Mouse (Mus musculus): ENCODE measurements around the gene Zeb2.

Gene Zeb2

DNA sequence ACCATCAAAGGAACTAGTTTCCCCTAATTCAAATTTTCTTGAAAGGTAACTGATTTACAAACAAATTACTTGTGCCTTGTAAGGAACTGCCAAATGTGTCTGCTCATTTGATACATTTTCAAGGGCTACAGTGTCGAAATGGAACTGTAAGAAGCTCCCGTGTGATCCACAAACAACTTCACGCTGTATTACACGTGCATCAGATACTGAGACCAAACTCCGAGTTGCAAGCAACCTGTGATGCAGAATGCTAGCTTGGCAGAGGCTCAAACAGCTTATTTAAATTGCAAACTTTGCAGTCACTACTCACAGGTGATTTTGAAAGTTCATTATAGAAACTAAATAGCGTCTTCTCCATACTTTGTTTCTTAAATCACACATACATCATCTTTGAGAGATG lies 55.1 kb downstream of the Zeb2 start:
- DNase-seq (ENCODE audit: low read depth, low spot score), result no peak

- no peak for DNase-seq (ENCODE audit: low read depth, low spot score)
These were observed 56.4 kb downstream of the Zeb2 start for GRCm38 (mm10) chr2:45060768-45061167.

GRCm38 (mm10) chr2:45060202-45060601 lies 57.0 kb downstream of the Zeb2 start:
- no peak for DNase-seq (ENCODE audit: low read depth, low spot score)

- no peak for DNase-seq (ENCODE audit: low read depth, low spot score)
These were observed 57.6 kb downstream of the Zeb2 start for GRCm38 (mm10) chr2:45059599-45059998.

DNA sequence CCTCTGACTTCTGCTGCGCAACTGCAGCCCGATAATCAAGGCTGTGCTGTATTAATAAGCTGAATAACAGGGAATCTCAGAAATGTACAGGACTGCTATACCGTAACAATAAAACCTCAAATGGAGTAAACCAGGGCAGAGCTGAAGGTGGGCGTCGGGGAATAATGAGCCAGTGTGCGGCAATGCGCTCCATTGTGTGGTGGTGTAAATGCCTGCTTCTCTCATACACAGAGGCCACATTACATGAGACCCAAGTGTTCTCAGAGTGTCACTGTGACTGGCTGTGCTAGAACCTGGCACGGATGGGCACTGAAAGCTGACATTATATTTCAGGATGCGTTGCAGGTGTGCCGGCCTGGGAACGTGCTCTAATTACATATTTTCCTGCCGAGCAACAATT lies 58.2 kb downstream of the Zeb2 start:
- no peak for DNase-seq (ENCODE audit: low read depth, low spot score)

DNA sequence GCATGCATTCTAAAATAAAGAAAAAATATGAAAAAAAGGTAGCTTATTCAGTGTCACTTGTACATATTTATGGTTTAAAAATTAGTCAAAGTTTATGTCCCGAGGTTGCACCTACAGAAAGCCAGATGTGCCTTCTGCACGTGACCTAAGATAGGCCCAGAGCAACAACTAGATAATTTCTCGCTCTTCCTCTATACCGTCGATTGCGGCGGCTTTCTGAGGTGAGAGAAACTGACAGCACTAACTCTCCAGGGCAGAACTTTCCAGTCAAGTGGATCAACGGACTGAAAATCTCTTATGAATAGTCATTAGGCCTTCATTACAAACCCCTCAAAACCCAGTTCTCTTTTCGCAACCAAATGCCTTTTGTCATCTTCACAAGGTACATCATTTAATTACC lies 59.0 kb downstream of the Zeb2 start:
- no peak for DNase-seq (ENCODE audit: low read depth, low spot score)

DNA sequence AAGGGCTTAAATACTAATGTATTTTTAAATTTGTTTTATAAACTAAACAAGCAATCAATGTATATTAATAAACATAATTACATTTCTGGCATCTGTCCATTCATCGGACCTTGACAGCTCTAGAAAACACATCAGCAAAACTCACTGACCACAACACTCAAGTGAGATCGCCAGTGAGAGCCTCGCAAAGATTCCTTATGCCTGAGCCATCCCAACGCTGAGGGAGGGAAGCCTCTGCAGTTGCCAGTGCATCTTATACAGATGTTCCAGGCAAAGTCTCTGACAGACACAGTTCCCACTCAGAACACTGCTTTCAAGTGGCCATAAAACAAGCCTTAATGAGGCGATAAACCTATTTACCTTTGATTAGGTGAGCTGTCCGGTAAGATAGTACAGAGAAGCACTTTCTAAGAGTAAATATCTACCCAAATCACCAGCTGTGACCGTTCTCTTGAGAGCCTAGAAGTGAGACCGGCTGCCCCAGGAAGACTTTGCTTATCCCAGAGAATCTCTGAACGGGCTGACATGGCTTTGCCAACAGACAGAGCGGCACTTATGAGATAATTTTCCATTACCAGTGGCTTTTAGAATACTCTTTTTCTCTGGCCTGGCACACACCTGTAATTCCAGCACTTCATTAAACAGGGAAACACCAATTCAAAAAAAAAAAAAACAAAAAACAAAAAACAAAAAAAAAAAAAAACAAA lies 60.2 kb downstream of the Zeb2 start:
- DNase-seq (ENCODE audit: low read depth, low spot score), result no peak

- no peak for DNase-seq (ENCODE audit: low read depth, low spot score)
These were observed 61.3 kb downstream of the Zeb2 start for GRCm38 (mm10) chr2:45055926-45056325.

GRCm38 (mm10) chr2:45055034-45055615 lies 62.1 kb downstream of the Zeb2 start:
- no peak for DNase-seq (ENCODE audit: low read depth, low spot score)

DNA sequence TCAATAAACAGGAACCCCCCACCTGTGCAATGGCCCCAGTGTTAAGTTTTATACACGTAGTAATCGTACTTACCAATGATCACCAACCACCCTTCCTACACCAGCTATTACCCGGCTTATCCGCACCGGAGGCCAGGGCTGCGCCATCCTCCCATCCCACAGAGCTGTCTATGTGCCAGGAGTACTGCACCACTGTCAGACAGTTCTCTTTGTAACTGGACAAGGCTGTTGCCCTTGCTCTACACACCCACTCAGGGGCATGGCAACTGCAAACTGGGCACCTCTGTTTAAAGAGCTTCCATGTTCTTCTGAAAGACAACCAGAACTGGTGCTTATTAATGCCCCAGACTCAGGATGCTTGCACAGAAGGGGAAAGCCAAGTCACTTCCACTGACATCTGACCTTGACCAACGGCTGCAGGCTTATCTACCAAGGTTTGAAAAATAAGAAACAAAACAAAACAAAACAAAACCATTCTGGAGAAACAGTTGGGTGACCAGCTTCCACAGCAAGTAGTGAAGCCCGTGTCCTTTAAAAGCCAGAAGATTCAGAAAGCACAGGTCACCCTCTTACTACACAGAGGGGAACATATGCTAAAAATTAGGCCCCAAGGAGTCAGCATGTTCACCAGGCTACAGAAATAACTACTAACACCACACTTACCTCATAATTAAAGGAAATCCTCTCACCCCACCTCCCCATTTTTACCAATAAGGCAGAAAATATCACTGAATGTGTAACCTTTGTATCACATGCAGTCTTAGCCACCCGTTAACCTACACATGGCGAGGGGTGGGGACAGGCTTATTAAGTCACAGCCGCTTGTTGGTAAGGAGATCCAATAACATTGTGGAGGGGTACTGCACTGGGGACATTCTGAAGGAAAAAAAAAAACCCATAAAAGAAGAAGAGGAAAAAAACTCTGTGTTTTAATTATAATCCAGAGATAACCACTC lies 62.8 kb downstream of the Zeb2 start:
- no peak for DNase-seq (ENCODE audit: low read depth, low spot score)

GRCm38 (mm10) chr2:45052587-45052986 lies 64.6 kb downstream of the Zeb2 start:
- DNase-seq (ENCODE audit: low read depth, low spot score), result no peak

GRCm38 (mm10) chr2:45051321-45051720 lies 65.9 kb downstream of the Zeb2 start:
- no peak for DNase-seq (ENCODE audit: low read depth, low spot score)

GRCm38 (mm10) chr2:45049923-45050322 lies 67.3 kb downstream of the Zeb2 start:
- DNase-seq (ENCODE audit: low read depth, low spot score), result no peak

GRCm38 (mm10) chr2:45049279-45049678 lies 67.9 kb downstream of the Zeb2 start:
- DNase-seq (ENCODE audit: low read depth, low spot score), result no peak

- DNase-seq (ENCODE audit: low read depth, low spot score), result no peak
These were observed 76.4 kb downstream of the Zeb2 start for GRCm38 (mm10) chr2:45040706-45041312.

- DNase-seq (ENCODE audit: low read depth, low spot score), result no peak
These were observed 77.7 kb downstream of the Zeb2 start for GRCm38 (mm10) chr2:45039503-45039902.

DNA sequence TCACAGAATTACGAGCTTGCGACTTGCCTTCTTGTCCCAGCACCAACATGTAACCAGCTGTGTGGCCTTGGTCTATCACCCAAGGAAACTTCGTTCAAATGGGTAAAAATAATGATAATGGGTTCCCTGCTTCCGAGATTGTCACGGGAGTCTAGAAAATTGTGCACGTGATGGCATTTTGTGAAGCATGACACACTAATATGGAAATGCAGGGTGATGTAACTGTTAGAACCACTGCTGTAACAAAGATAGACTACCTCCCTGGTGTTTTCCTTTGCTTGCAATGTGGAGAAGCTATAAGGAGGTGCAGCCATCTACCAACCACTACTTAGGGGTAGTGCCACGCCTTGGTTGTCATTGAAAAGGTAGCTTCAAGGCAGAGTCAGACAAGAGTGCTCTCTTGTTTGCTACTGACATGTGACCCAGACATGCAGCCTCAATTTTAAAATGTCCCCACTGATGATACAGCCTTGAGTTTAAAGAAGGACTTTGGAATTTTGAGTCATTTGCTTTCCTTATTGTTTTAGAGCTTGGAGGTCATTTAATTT lies 89.0 kb downstream of the Zeb2 start:
- DNase-seq (ENCODE audit: low read depth, low spot score), result no peak

DNA sequence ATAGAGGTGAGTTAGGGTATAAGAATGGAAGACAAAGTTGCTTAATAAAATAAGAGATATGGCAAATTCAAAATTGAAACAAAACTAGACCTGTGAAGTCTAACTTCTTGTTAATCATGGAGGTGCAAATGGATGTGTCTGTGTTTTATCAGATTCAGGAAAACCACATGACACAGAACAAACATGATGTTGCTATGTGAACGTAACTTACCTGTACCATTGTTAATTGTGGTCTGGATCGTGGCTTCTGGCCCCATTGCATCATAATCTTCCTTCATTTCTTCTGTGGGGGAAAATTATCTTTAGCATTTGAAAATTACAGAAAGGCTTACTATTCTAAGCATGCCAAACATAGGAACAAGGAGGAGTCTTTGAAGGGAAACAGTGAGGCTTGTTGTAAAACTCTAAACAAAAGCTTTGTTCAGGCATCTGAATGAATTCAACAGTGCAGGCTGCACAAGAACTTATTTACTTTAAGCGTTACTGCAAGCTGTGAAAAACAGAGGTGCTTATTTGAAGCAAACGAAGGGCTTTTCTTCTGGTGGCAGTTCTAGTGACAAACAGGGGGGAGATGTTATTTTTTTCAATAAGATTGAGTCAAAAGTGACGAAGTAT lies 99.9 kb downstream of the Zeb2 start:
- DNase-seq (ENCODE audit: low read depth, low spot score), result no peak

GRCm38 (mm10) chr2:45013325-45013724 lies 103.9 kb downstream of the Zeb2 start:
- no peak for DNase-seq (ENCODE audit: low read depth, low spot score)

GRCm38 (mm10) chr2:45012676-45013075 lies 104.5 kb downstream of the Zeb2 start:
- no peak for DNase-seq (ENCODE audit: low read depth, low spot score)

- DNase-seq (ENCODE audit: low read depth, low spot score), result no peak
These were observed 106.5 kb downstream of the Zeb2 start for GRCm38 (mm10) chr2:45010701-45011100.
